Mouse (Mus musculus) layer of hippocampus, adult 8-10 months (tissue): ENCODE data around the gene Zscan12. TPM values are rescaled to one million over a fixed set of nuclear protein-coding genes. Genes with fewer than 3 reads are reported as not detected.

Source experiments
- DNase-seq, 2 experiments: peaks; one replicate each; pipeline ENCODE4 v3.0.0; 2022; ENCODE audit warnings: low spot score in 2 of 2
- microRNA-seq, 2 experiments: library from miRNA; unstranded; fragments of <30 nt; microRNA quantifications; one replicate each; pipeline ENCODE4 v1.2.0; 2022
- total RNA-seq, 4 experiments: library from RNA; stranded (reverse); gene quantifications; 2 replicates each; pipeline ENCODE4 v1.2.4; 2022

Gene Zscan12
- total RNA-seq, 4 experiments from 2014 or later = 8.1 to 10.1 (median 8.5) TPM

DNA sequence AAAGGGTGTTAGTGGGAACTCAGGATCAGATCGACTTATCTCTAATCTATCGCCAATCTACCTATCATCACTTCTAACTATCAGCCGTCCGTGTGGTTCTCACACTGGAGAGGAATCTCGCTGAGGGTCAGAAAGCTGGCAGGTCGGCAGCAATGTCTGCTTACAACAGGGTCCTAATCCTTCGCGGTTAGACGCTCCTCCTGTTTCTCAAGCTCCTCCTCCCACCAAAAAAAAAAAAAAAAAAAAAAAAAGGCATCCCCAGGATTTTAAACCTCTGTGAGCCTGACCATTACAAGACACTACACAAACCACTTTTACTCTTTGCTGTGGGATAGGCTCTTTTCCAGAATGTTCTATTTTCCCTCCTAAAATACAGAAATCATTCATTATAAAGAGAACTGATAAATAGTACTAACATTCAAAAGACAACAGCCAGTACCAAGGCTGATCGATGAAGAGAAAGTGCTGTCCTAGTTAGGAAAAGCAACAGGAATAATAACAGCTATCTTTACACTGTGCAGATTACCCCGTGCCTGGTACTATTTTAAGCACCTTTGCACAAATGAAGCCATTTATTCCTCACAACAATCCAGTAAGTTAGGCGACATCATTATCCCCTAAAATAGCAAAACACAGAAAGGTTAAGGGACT lies 39.1 kb downstream of the Zscan12 start:
- no peak for DNase-seq

DNA sequence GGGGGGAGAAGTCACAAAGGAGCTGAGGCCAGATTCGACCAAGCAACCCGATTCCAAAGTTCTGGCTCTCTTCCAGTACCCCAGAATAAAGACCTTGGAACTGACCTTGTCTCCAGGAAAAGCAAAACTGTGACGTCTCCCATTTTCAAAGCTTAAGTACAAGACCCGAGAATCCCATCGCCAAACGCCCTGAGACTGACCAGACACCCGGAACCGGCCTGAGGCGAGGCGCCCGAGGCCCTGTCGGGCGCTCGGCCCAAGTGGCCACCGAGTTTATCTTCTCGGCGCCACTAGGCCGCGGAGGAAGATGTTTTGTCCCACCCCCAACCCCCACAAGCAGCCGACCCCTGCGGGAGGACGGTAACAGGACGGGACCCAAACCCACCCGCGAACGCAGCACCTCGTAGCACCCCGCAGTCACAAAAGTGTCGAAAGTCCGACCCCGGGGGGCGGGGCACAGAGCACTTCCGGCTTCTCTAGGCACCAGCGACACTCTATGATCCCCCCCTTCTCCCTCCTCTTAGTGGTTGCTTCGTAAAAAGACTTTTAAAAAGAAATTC lies 39.7 kb downstream of the Zscan12 start, which contains the start of gene Zkscan3:
TSS of gene Zkscan3 (minus strand) at position 469 of the 560 bp plus-strand sequence.
- peak; percentile 58 to 78 for DNase-seq

DNA sequence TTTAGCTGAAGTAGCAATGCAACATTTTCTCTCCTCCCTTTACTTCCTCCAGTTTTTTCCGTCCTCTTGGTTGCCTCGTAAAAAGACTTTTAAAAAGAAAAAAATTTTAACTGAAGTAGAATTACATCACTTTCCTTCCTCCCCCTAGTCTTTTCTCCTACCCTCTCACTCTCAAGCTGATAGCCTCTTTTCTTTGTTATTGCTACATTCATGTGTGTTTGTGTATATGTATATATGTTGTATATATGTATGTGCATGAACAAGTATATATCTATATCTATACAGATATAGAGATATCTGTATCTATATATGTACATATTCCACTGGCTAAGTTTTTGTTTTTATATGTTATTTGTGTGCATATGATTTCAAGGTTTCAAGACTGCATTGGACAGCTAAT lies 40.2 kb downstream of the Zscan12 start:
- no peak for DNase-seq

DNA sequence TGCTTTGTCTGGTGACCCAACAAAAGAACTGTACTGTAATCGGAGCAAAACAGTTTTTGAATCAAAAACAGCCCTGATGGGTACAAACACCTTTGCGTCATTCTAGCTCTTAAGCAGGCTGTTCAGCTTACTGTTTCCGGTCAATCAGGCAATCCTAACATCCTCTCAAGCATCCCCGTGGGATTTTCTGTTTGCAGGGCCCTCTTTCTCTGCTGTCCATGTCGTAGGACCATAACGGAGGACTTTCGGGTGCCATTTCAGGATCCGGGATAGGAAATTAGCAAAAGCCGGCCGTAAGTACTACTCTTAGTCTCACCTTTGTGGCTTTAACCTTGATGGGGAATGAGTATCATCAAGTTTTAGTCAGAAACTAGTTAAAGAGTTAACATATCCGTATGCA lies 44.7 kb downstream of the Zscan12 start:
- no peak for DNase-seq

DNA sequence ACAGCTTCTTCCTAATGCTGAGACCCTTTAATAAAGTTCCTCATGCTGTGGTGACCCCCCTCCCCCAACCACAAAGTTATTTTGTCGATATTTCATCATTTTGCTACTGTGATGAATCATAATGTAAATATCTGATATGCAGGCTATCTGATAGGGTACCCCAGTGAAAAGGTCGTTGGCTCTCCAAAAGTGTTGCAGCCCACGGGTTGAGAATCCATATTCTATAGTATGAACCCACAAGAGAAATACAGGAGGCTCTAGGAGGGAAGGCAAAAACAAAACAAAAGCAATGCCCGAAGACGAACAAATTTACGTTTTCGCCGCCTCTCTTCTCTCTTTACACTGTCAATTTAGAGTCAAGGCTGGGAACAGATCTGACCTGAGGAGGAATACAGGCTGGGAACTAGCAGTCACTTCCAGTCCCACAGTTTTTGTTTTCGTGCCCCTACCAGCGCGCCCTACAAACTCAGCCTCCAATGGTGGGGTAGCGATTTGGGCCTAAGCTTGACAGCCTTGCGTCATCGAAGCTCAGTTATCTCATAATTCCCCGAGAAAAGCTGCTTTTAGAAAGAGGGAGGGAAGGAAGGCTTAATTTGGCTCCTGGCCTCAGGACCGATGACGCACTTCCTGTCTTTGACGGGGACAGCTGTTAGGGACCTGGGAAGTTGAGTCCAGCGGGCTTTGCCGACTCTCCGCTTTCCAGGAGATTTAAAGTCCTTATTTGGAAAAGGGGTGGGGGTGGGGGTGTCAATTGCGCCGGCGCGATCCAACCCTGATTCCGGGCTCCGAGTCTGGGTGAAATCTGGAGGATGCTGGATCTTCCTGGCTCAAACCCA lies 45.6 kb downstream of the Zscan12 start:
- DNase-seq = peak; percentile 91

DNA sequence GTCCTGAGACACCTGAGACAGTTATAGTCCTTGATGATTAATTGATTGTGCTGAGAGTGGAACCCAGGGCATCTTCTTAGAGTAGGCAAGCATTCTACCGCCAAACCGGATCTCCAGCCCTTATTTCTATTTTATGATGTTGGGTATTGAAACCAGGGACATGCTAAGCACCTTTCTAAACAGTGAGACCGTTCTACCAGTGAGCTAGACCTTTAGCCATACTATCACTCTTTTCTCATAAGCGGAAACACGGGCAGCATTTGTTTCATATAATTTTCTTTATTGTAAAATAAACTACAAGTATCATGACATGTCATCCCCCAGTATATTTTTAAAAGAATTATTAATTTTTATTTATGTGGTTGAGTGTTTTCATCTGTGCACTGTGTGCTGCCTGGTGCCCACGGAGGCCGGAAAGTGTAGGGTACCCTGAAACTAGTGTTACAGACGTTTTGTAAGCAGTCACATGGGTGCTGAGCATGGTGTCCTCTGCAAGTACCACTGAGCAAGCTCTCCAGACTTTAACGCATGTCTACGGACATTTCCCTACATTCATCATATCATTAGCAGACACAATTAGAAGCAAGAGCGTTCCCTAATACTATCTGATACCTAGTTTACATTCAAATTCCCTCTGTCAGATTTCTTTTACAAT lies 46.3 kb downstream of the Zscan12 start:
- DNase-seq = no peak

DNA sequence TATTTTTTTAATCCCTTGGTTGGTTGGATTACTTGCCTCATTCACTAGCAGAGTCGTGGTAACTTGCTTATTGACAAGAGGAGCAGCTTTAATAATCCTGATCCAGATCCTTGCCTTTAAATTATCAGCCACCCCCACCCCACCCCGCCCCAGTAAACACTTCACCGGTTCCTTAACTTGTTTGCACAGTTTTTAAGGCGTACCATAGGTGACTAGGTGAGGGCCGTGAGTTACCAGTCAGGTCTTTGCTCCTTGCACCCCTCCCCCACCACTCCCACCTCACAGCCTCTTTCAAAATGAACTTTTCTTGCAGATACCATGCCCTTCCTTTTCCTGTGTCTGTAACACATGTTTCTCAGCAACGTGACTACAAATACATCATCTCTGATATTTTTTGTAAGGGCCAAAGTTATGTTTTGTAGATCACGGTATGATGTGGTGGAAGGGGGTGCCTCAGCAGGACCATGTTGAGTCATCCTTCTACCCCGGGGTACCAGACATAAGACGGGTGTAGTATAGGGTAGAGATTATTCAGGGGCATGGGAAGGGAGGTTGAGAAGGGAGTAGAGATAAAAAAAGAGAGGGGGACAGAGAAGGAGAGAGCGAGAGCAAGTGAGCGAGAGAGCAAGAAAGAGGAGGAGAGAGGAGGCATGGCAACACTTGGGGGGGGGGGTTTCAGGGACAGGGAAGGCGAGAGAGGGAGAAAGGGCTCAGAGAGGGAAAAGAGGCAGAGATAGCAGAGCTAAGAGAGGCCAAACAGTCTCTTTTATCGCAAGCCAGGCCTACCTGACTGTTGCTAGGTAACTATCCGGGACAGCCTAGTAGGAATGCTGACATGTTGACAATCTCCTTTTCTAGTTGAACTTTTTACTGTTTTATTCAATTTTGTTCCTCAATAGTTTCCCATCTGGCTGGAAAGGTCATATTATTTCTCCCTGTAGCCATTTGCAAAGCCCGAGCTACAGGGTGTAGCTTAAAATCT lies 51.9 kb downstream of the Zscan12 start:
- no peak for DNase-seq

DNA sequence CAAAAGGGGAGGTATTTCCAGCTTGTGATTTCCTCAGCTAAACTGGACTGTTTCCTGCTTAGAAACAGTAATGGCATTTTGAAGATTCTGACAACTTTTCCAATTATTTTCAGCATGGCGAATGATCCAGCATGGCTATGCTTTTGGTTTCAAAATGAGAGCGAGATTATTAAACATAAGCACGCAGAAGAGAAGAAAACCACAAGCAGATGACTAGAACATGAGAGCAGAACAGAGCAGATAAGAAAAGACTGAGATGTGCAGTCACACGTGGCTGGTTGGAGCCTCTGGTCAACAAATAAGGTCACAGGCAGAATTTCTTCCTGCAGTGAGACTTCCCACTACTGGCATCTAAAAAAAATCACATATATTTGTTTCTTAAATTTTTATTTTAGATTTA lies 52.6 kb downstream of the Zscan12 start:
- no peak for DNase-seq

DNA sequence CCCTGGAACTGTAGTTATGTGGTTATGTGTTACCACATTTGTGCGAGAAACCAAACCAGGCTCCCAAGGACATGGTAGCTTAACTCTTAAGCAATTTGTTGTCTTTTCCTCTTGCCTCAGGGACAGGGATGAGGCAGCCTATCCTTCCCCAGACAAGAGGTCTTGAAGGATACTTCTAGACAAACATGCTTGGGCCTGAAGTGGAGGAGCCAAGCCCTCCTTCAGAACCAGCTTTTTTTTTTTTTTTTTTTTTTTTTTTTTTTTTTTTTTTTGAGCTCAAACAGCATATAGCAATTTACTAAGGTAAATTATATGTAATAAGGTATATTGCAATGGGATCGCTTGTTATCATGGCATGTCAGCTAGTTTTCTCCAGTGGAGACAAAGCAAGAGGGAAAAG lies 53.1 kb downstream of the Zscan12 start:
- DNase-seq = no peak

DNA sequence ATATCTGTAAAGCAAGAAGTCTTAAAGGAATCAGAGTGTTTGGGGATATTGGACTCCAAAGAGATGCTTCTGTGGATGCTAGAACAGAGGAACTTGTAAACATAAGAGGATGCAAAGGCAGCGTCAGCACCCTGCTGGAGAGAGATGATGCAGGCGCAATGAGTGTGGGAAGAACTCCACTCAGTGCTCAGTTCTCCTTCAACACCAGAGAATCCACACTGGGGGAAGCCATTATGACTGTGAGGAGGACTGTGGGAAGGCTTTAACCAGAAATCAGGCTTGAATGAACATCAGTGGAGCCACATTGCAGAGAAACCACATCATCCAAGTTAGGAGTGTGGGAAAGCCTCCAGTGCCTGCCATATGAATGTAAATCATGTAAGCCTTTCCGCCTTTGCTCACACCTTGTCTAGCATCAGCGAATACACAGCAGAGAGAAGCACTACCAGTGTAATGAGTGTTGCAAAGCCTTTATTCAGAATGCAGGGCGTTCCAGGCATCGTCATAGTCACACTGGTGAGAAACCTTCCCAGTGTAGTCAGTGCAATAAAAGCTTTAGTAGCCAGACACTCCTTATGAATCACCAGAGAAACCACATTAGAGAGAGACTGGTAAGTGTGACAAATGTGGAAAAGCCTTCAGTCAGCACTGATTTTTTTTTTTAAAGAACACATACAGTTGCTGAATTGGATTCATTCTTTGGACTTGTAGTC lies 54.8 kb downstream of the Zscan12 start:
- DNase-seq = no peak

DNA sequence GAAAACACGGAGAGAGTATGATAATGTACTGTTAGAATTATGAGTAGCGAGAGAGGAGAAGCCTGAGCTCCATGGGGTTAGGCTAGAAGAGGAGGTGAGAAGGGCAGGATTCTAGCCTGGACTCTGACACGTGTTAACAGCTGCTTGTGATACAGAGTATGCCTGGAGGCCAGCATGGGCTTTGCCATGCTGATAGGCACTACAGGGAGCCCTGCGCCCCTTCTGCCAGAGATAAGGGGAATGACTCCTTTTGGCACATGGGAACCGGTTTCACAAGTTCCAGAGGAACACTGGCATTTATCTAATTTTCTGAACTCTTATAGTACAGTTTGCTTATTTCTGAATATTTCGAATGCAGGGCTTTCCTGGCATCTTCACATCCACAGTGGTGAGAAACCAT lies 56.2 kb downstream of the Zscan12 start:
- no peak for DNase-seq

Small RNA genes within 50 kb of the gene (microRNA-seq; reads per million reads assigned to microRNA genes)
- gene Mir6942 = 0 reads per million in 2 experiments

Other genes starting within 250 kb of the Zscan12 start
- gene Olfr263, start 233.2 kb upstream of the Zscan12 start, total RNA-seq = not detected
- not detected for gene Olfr1368, start 217.0 kb upstream of the Zscan12 start, total RNA-seq
- 10 to 100 TPM; 37.2 to 44.2 (median 40.2) TPM for gene Trim27, start 183.4 kb upstream of the Zscan12 start, total RNA-seq
- gene Gpx5, start 70.1 kb upstream of the Zscan12 start, total RNA-seq = not detected
- gene Gpx6, start 50.7 kb upstream of the Zscan12 start, total RNA-seq = not detected
- gene Olfr1367, start 15.9 kb upstream of the Zscan12 start, total RNA-seq = not detected
- gene Zkscan3, start 39.9 kb downstream of the Zscan12 start, total RNA-seq = 10 to 100 TPM; 38.0 to 47.9 (median 44.9) TPM
- gene Pgbd1, start 78.2 kb downstream of the Zscan12 start, total RNA-seq = 1 to 10 TPM; 1.4 to 2.5 (median 1.8) TPM
- 10 to 100 TPM; 50.7 to 68.4 (median 61.0) TPM for gene Zscan26, start 90.9 kb downstream of the Zscan12 start, total RNA-seq
- gene Nkapl, start 105.7 kb downstream of the Zscan12 start, total RNA-seq = 1 to 10 TPM; 1.3 to 1.6 (median 1.4) TPM
- gene Zkscan4, start 116.1 kb downstream of the Zscan12 start, total RNA-seq = 1 to 10 TPM; 6.0 to 6.7 (median 6.3) TPM
- not detected for gene Gm10065, start 116.6 kb downstream of the Zscan12 start, total RNA-seq
- gene AK157302, start 132.4 kb downstream of the Zscan12 start, total RNA-seq = 10 to 100 TPM; 17.4 to 24.2 (median 20.9) TPM
- gene Gm11273, start 138.6 kb downstream of the Zscan12 start, total RNA-seq = 10 to 100 TPM; 47.7 to 68.8 (median 61.4) TPM
- 10 to 100 TPM; 17.9 to 21.9 (median 19.8) TPM for gene Zkscan8, start 168.3 kb downstream of the Zscan12 start, total RNA-seq
- not detected for gene Olfr1366, start 180.0 kb downstream of the Zscan12 start, total RNA-seq
- gene Olfr1535, start 197.1 kb downstream of the Zscan12 start, total RNA-seq = not detected
- gene Olfr1364, start 218.9 kb downstream of the Zscan12 start, total RNA-seq = not detected